Mouse (Mus musculus) MEL (cell line): Measurements from ENCODE around the gene Rcor1. TPM values are rescaled to one million over a fixed set of nuclear protein-coding genes. Genes with fewer than 3 reads are reported as not detected.
A peak's percentile ranks its signal among the peaks of the same experiment; 100 is the strongest.

Source experiments
- DNase-seq: peaks from one replicate; pipeline ENCODE4 v3.0.0; 2011; ENCODE audit warnings: low read depth, low spot score
- H3K27ac ChIP-seq: 2 replicates; pipeline ENCODE4 v1.5.1; 2012; ENCODE audit warnings: low read depth, mild to moderate bottlenecking, control low read depth, low read length, moderate library complexity; ENCODE audit not compliant: control insufficient read depth
- H3K27me3 ChIP-seq, 2 experiments: fragments of 150-350 bp in 1 of 2; sonication (generic) in 1 of 2; 2 replicates each; pipeline ENCODE4 v1.6.1; 2012; ENCODE audit warnings: low read length in 2 of 2, mild to moderate bottlenecking in 2 of 2, improper control_type of control experiment in 1 of 2, moderate library complexity in 1 of 2; ENCODE audit not compliant: insufficient read depth in 2 of 2, control insufficient read depth in 1 of 2
- H3K36me3 ChIP-seq, 2 experiments: 2 replicates each; pipeline ENCODE4 v1.6.1; 2012 to 2014; ENCODE audit warnings: low read length in 2 of 2, improper control_type of control experiment in 1 of 2, inconsistent platforms in 1 of 2, mild to moderate bottlenecking in 1 of 2; ENCODE audit not compliant: insufficient read depth in 2 of 2, control insufficient read depth in 1 of 2
- H3K4me1 ChIP-seq, 2 experiments: fragments of 150-350 bp in 1 of 2; sonication (generic) in 1 of 2; 2 replicates each; pipeline ENCODE4 v1.6.1; 2012; ENCODE audit warnings: low read length in 2 of 2, improper control_type of control experiment in 1 of 2, mild to moderate bottlenecking in 1 of 2; ENCODE audit not compliant: insufficient read depth in 2 of 2, control insufficient read depth in 1 of 2
- H3K4me3 ChIP-seq, 2 experiments: fragments of 150-350 bp in 1 of 2; sonication (generic) in 1 of 2; 2 replicates each; pipeline ENCODE4 v1.5.1; 2012; ENCODE audit warnings: low read depth in 2 of 2, low read length in 2 of 2, mild to moderate bottlenecking in 2 of 2, moderate library complexity in 2 of 2, control low read depth in 1 of 2, improper control_type of control experiment in 1 of 2; ENCODE audit not compliant: control insufficient read depth in 1 of 2, insufficient read depth in 1 of 2
- H3K79me2 ChIP-seq: 2 replicates; pipeline ENCODE4 v1.6.1; 2012; ENCODE audit warnings: mild to moderate bottlenecking, low read length, moderate library complexity; ENCODE audit not compliant: control insufficient read depth, poor library complexity, insufficient read depth
- H3K9ac ChIP-seq: 2 replicates; pipeline ENCODE4 v1.6.1; 2012; ENCODE audit warnings: low read depth, mild to moderate bottlenecking, control low read depth, low read length, moderate library complexity; ENCODE audit not compliant: control insufficient read depth, poor library complexity, severe bottlenecking
- H3K9me3 ChIP-seq: fragments of 150-350 bp; sonication (generic); replicated peaks from 2 replicates; pipeline ENCODE4 v1.6.1; 2012; ENCODE audit warnings: mild to moderate bottlenecking, low read length, improper control_type of control experiment, moderate library complexity; ENCODE audit not compliant: insufficient read depth
- BHLHE40 ChIP-seq: IDR thresholded peaks from 2 replicates; pipeline ENCODE4 v1.6.1; 2012; ENCODE audit warnings: low read depth, mild to moderate bottlenecking, inconsistent platforms, low read length, improper control_type of control experiment, borderline replicate concordance
- CHD1 ChIP-seq: IDR thresholded peaks from 2 replicates; pipeline ENCODE4 v1.6.1; 2012; ENCODE audit warnings: low read depth, mild to moderate bottlenecking, inconsistent platforms, low read length, improper control_type of control experiment
- CTCF ChIP-seq, 3 experiments: IDR thresholded peaks in 2 of 3; conservative IDR thresholded peaks in 1 of 3; 2 replicates each; pipeline ENCODE4 v1.5.1; 2011 to 2012; ENCODE audit warnings: low read length in 3 of 3, low read depth in 2 of 3, mild to moderate bottlenecking in 2 of 3, improper control_type of control experiment in 1 of 3, inconsistent platforms in 1 of 3, mixed read lengths in 1 of 3, moderate library complexity in 1 of 3; ENCODE audit not compliant: control insufficient read depth in 1 of 3, insufficient read depth in 1 of 3, poor library complexity in 1 of 3, severe bottlenecking in 1 of 3
- EP300 ChIP-seq, 2 experiments: IDR thresholded peaks; 2 replicates each; pipeline ENCODE4 v1.6.1; 2011; ENCODE audit warnings: improper control_type of control experiment in 2 of 2, low read length in 2 of 2, low read depth in 1 of 2, mild to moderate bottlenecking in 1 of 2
- ETS1 ChIP-seq: IDR thresholded peaks from 2 replicates; pipeline ENCODE4 v1.6.1; 2012; ENCODE audit warnings: low read depth, mild to moderate bottlenecking, inconsistent platforms, low read length, improper control_type of control experiment, moderate library complexity
- MAFK ChIP-seq: IDR thresholded peaks from 2 replicates; pipeline ENCODE4 v1.6.1; 2011; ENCODE audit warnings: low read depth, mild to moderate bottlenecking, low read length, improper control_type of control experiment, borderline replicate concordance
- MEF2A ChIP-seq: IDR thresholded peaks from 2 replicates; pipeline ENCODE4 v1.6.1; 2014; ENCODE audit warnings: low read depth, mild to moderate bottlenecking, inconsistent platforms, low read length, improper control_type of control experiment; ENCODE audit not compliant: poor library complexity, insufficient replicate concordance, severe bottlenecking; ENCODE audit errors: extremely low read depth
- MXI1 ChIP-seq: IDR thresholded peaks from 2 replicates; pipeline ENCODE4 v1.6.1; 2011; ENCODE audit warnings: mild to moderate bottlenecking, low read depth, low read length, improper control_type of control experiment
- MYB ChIP-seq: IDR thresholded peaks from 2 replicates; pipeline ENCODE4 v1.6.1; 2011; ENCODE audit warnings: mild to moderate bottlenecking, low read depth, low read length, improper control_type of control experiment
- MYC ChIP-seq: IDR thresholded peaks from 2 replicates; pipeline ENCODE4 v1.6.1; 2011; ENCODE audit warnings: low read depth, mild to moderate bottlenecking, low read length, improper control_type of control experiment, moderate library complexity
- POLR2AphosphoS5 ChIP-seq: IDR thresholded peaks from 2 replicates; pipeline ENCODE4 v1.6.1; 2012; ENCODE audit warnings: low read depth, borderline replicate concordance, mild to moderate bottlenecking, inconsistent platforms, low read length, moderate library complexity, mixed read lengths
- RCOR1 ChIP-seq: IDR thresholded peaks from 2 replicates; pipeline ENCODE4 v1.6.1; 2012; ENCODE audit warnings: low read depth, mild to moderate bottlenecking, inconsistent platforms, low read length, improper control_type of control experiment
- SIN3A ChIP-seq: IDR thresholded peaks from 2 replicates; pipeline ENCODE4 v1.6.1; 2012; ENCODE audit warnings: low read length, improper control_type of control experiment, inconsistent platforms
- SMC3 ChIP-seq: IDR thresholded peaks from 2 replicates; pipeline ENCODE4 v1.6.1; 2011; ENCODE audit warnings: low read depth, low read length, improper control_type of control experiment
- TAL1 ChIP-seq: IDR thresholded peaks from 2 replicates; pipeline ENCODE4 v1.6.1; 2012; ENCODE audit warnings: mild to moderate bottlenecking, inconsistent platforms, low read length, moderate library complexity, mixed read lengths
- TCF12 ChIP-seq: IDR thresholded peaks from 2 replicates; pipeline ENCODE4 v1.6.1; 2014; ENCODE audit warnings: low read depth, mild to moderate bottlenecking, inconsistent platforms, low read length, improper control_type of control experiment, moderate library complexity
- UBTF ChIP-seq: IDR thresholded peaks from 2 replicates; pipeline ENCODE4 v1.6.1; 2012; ENCODE audit warnings: low read depth, mild to moderate bottlenecking, inconsistent platforms, low read length, improper control_type of control experiment, moderate library complexity, borderline replicate concordance; ENCODE audit not compliant: insufficient read depth
- USF2 ChIP-seq, 2 experiments: IDR thresholded peaks; 2 replicates each; pipeline ENCODE4 v1.6.1; 2011 to 2012; ENCODE audit warnings: improper control_type of control experiment in 2 of 2, low read length in 2 of 2, borderline replicate concordance in 1 of 2, inconsistent platforms in 1 of 2, low read depth in 1 of 2, mild to moderate bottlenecking in 1 of 2; ENCODE audit not compliant: insufficient read depth in 1 of 2
- ZKSCAN1 ChIP-seq: IDR thresholded peaks from 2 replicates; pipeline ENCODE4 v1.6.1; 2012; ENCODE audit warnings: low read depth, mild to moderate bottlenecking, inconsistent platforms, low read length, improper control_type of control experiment, moderate library complexity
- ZNF384 ChIP-seq: IDR thresholded peaks from 2 replicates; pipeline ENCODE4 v1.6.1; 2012; ENCODE audit warnings: low read depth, mild to moderate bottlenecking, inconsistent platforms, low read length, improper control_type of control experiment
- polyA plus RNA-seq, 2 experiments: library from polyadenylated mRNA; stranded (reverse) in 1 of 2; unstranded in 1 of 2; fragments of >175 nt in 1 of 2; fragments of >200 nt in 1 of 2; gene quantifications; 2 replicates each; pipeline versions ENCODE4 v1.2.1 to v1.2.4; 2012; ENCODE audit warnings: low replicate concordance in 2 of 2, low read depth in 1 of 2; ENCODE audit not compliant: insufficient read length in 2 of 2, insufficient read depth in 1 of 2, missing spikeins in 1 of 2
- total RNA-seq: library from RNA; depleted of rRNA; stranded (reverse); fragments of 300-350 nt; gene quantifications from 2 replicates; pipeline ENCODE4 v1.2.3, GENCODE M21; 2012

Gene Rcor1
- total and polyA plus RNA-seq, 3 experiments: 23.1 to 44.3 (median 37.1) TPM

DNA sequence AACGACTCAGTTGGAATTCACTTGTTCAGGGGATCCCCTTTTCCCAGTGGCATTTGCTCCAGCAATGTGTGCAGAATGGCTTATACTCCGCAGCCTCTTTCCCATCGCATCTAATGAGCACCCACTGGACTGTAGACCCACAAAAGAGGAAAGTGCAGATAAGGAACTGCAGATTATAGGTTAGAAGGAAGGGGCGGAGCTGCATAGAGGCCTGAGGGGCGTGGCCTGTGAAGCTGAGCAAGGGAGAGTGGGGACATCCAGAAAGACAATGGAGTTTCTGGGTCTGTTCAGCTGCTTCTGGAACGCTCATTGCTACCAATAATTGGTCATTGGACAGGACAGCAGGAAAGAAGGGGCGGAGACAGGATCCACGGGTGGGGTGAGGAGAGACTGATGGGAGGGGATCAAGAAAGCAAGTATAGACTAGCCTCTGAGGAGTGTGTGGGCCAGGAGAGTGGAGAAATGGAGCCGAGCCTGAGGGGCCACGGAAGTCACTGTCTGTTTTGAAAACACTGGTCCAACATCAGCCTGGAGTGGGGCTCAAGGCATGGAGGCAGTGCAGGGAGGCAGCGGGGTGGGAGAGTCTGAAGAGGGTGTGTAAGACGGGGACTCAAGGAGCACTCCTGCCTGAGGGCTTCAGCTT is 3.8 kb upstream of the Rcor1 start (continued):
- TF ChIP-seq SMC3: no peak
- no peak for TF ChIP-seq UBTF
- peak; percentile 33 to 56; a peak in 2 of 4 replicates for TF ChIP-seq EP300 (IDR thresholded peaks at IDR 0.05; ENCODE audit: low read depth in 1 of 2, low read length in 2 of 2)

GRCm38 (mm10) chr12:111036198-111036775 is 2.9 kb upstream of the Rcor1 start:
- H3K9me3 ChIP-seq: no peaks in the 10 kb centered on the region
- H3K9ac ChIP-seq: peak overlapping the region; percentile 71
- peak; percentile 71 for DNase-seq
- H3K27ac ChIP-seq: peak overlapping the region; percentile 66
- H3K27me3 ChIP-seq: no peaks in the 10 kb centered on the region
- H3K36me3 ChIP-seq: peaks cover 0 to 31% of the 10 kb centered on the region in 2 experiments; a peak in 2 of 4 replicates
- peak overlapping the region; percentile 58 to 88 for H3K4me3 ChIP-seq
- TF ChIP-seq EP300 (IDR thresholded peaks at IDR 0.05; ENCODE audit: low read depth in 1 of 2, low read length in 2 of 2): no peak
- TF ChIP-seq TCF12: 0 out of 2 replicates have a peak, but pooled peaks have one; percentile 6
- TF ChIP-seq CTCF (IDR thresholded peaks at IDR 0.05 in 2 of 3, conservative IDR thresholded peaks at IDR 0.05 in 1 of 3; ENCODE audit: control insufficient read depth in 1 of 3, insufficient read depth in 1 of 3, low read depth in 2 of 3, low read length in 3 of 3, poor library complexity in 1 of 3, severe bottlenecking in 1 of 3): peak in 2 of 3 experiments; percentile 12 to 45; a peak in 3 of 6 replicates
- peak; percentile 80 for TF ChIP-seq ZNF384
- TF ChIP-seq MXI1: peak; percentile 60; the same call in 1 of the 2 replicates
- H3K4me1 ChIP-seq: peaks cover 26 to 38% of the 10 kb centered on the region in 2 experiments
- H3K79me2 ChIP-seq: peaks cover 27% of the 10 kb centered on the region

- Histone ChIP-seq H3K9ac (peak overlapping the region; percentile 87), H3K79me2 (peaks cover 35% of the 10 kb centered on the region), H3K9me3 (no peaks in the 10 kb centered on the region), H3K27me3 (no peaks in the 10 kb centered on the region), H3K36me3 (peaks cover 0 to 37% of the 10 kb centered on the region in 2 experiments; a peak in 2 of 4 replicates), H3K27ac (peak overlapping the region; percentile 84), H3K4me3 (peak overlapping the region; percentile 66 to 78), H3K4me1 (peaks cover 24 to 33% of the 10 kb centered on the region in 2 experiments)
- DNase-seq: peak; percentile 60
- no peak for TF ChIP-seq SMC3
- TF ChIP-seq ETS1: no peak
- no peak for TF ChIP-seq BHLHE40
- no peak for TF ChIP-seq MYB
- TF ChIP-seq ZKSCAN1: no peak
- no peak for TF ChIP-seq MYC
- TF ChIP-seq MEF2A: no peak
- TF ChIP-seq USF2 (IDR thresholded peaks at IDR 0.05; ENCODE audit: borderline replicate concordance in 1 of 2, insufficient read depth in 1 of 2, low read depth in 1 of 2, low read length in 2 of 2): no peak
- no peak for TF ChIP-seq TAL1
- TF ChIP-seq POLR2AphosphoS5: no peak
- no peak for TF ChIP-seq CTCF (IDR thresholded peaks at IDR 0.05 in 2 of 3, conservative IDR thresholded peaks at IDR 0.05 in 1 of 3; ENCODE audit: control insufficient read depth in 1 of 3, insufficient read depth in 1 of 3, low read depth in 2 of 3, low read length in 3 of 3, poor library complexity in 1 of 3, severe bottlenecking in 1 of 3)
- TF ChIP-seq MXI1: no peak
- TF ChIP-seq SIN3A: no peak
- TF ChIP-seq RCOR1: no peak
- no peak for TF ChIP-seq MAFK
- TF ChIP-seq CHD1: no peak
- TF ChIP-seq UBTF: no peak
- TF ChIP-seq ZNF384: no peak
Measured at GRCm38 (mm10) chr12:111037241-111038180, 1.6 kb upstream of the Rcor1 start.
